Mouse (Mus musculus): ENCODE measurements around the gene Rhbdd1.
A peak's percentile ranks its signal among the peaks of the same experiment; 100 is the strongest.

Rhbdd1 gene

GRCm38 (mm10) chr1:82432919-82433648, 116.8 kb downstream of the Rhbdd1 start:
- DNase-seq (ENCODE audit: low spot score in 2 of 2) = peak; percentile 56 to 77

- no peak for DNase-seq (ENCODE audit: low spot score in 2 of 2)
These were observed 117.4 kb downstream of the Rhbdd1 start for GRCm38 (mm10) chr1:82433649-82434005.

DNA sequence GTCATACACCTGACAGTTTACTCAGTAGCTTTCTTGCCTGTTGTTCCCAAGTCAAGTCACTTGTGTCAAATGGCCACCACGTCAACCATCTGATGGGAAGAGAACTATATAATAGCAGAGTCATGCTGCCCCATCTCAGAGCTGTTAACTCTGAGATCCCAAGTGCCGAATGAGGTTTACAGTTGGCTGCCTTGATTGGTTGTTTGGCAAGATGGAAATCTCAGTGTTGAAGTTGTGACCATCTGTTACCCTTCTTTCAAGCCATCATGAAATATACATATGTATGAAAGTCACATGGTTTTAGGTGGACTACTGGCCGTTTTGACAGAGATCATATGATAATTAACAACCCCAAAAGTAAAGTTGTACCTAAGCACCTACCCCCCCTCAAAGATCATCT, 121.0 kb downstream of the Rhbdd1 start:
- DNase-seq (ENCODE audit: low spot score in 2 of 2) = no peak

- no peak for DNase-seq (ENCODE audit: low spot score in 2 of 2)
These were observed 123.9 kb downstream of the Rhbdd1 start for GRCm38 (mm10) chr1:82440123-82440522.

GRCm38 (mm10) chr1:82443517-82443916, 127.3 kb downstream of the Rhbdd1 start:
- no peak for DNase-seq (ENCODE audit: low spot score in 2 of 2)

DNA sequence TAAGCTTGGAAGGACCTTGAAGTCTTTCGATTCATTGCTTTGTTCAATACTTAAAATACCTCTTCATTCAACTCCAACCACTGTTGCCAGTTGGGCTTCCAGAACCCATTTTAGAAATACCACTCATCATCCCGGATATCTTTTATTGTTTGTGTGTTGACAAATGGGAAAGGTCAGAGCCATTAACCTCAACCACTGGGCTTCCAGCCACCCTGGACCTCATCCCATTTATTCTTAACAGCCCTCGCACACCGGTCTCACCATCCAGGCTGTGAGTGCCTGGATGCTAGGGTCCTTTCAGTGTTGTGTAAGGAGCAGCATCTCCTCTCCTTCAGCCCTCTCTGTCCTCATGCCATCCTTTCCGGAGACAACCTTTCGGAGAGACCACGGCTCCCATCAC, 129.8 kb downstream of the Rhbdd1 start:
- DNase-seq (ENCODE audit: low spot score in 2 of 2) = no peak

DNA sequence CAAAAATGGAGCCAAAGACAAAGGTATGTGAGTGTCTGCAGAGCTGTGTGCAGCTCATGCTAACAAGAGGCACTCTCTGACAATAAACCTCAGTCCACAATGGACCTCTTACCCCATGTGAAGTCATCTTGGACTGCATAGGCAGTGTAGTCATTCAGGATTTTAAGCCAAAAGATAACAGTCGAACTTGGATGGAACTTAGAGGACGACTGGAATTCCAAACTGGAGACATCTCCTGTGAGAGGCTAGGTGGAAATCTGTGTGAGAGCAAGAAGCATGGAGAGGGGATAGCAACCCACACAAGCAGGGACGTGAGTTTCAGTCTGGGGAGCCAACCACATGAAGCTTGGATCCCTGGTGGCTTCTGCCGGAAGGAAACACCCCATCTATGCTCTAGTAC, 133.6 kb downstream of the Rhbdd1 start:
- no peak for DNase-seq (ENCODE audit: low spot score in 2 of 2)

DNA sequence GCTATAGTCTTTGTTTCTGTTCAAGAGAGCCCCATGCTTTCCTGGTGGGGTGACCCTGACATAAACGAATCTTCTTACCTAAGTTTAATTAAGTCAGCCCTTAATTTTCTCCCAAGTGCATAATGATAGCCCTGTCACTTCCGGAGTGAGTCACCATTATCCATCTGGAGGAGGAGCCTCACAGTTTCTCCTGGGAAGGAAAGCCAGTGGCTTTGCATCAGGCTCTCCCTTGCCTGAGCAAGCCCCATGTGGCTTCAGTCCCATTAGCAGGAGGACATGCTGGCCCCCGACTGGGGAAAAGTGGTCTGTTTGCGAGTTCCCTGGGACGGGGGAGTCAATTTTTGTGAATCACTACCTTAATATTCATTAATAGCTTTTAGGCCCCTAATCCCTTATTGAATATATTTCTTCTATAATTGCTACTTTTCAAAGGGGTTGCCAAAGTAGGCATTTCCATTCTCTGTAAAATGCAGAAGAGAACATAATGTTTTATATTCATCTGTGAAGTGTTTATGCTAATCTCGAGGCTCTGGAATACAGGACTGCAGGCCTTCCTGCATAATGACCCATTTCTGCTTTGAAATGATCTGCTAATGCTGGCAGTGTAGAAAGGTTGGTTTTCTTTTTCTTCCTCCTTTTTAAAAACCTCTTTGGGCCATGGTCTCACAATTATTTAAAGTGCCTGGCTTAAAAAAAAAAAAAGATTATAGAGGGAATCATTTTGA, 135.8 kb downstream of the Rhbdd1 start:
- DNase-seq (ENCODE audit: low spot score in 2 of 2) = no peak

GRCm38 (mm10) chr1:82454031-82454430, 137.8 kb downstream of the Rhbdd1 start:
- no peak for DNase-seq (ENCODE audit: low spot score in 2 of 2)

- DNase-seq (ENCODE audit: low spot score in 2 of 2) = no peak
These were observed 143.1 kb downstream of the Rhbdd1 start for GRCm38 (mm10) chr1:82459350-82459749.

- no peak for DNase-seq (ENCODE audit: low spot score in 2 of 2)
These were observed 143.7 kb downstream of the Rhbdd1 start for GRCm38 (mm10) chr1:82459926-82460325.

DNA sequence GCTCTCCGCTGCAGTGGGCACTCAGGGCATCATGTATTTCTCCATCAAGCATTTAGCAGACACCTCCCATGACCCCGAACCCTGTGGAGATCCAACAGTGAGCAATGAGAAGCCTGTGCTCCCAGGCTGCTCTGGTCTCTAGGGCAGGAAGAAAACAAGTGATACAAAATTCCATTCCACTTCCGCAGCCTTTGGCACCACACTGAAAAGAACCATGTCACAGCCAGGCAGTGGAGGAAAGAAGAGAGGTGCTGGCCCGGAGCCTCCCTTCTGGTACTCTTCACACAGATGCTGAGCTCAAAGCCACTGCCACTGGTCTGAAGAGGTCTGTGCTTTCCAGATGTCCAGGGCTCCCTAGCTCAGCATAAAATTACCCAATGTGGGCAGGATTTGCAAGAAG, 144.8 kb downstream of the Rhbdd1 start:
- no peak for DNase-seq (ENCODE audit: low spot score in 2 of 2)

GRCm38 (mm10) chr1:82465321-82465853, 149.1 kb downstream of the Rhbdd1 start:
- no peak for DNase-seq (ENCODE audit: low spot score in 2 of 2)

DNA sequence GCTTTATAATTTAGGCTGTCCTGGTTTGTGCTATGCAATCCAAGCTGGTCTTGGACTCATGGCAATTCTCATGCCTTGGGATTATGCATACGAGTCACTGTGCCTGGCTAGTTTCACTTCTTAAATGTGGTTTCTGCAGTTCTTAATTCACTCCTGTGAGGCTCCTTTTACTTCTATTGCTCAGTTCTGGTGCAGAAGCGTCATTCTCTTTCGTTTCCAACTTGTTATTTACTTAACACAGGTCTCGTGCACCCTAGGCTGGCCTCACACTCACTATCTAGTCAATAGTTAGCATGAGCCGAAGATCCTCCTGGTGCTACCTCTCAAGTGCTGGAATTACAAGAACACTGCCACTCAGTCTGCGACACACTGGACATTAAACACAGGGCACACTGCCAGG, 152.6 kb downstream of the Rhbdd1 start:
- no peak for DNase-seq (ENCODE audit: low spot score in 2 of 2)

GRCm38 (mm10) chr1:82470516-82471225, 154.4 kb downstream of the Rhbdd1 start:
- no peak for DNase-seq (ENCODE audit: low spot score in 2 of 2)

- no peak for DNase-seq (ENCODE audit: low spot score in 2 of 2)
These were observed 157.2 kb downstream of the Rhbdd1 start for GRCm38 (mm10) chr1:82473467-82473866.

DNA sequence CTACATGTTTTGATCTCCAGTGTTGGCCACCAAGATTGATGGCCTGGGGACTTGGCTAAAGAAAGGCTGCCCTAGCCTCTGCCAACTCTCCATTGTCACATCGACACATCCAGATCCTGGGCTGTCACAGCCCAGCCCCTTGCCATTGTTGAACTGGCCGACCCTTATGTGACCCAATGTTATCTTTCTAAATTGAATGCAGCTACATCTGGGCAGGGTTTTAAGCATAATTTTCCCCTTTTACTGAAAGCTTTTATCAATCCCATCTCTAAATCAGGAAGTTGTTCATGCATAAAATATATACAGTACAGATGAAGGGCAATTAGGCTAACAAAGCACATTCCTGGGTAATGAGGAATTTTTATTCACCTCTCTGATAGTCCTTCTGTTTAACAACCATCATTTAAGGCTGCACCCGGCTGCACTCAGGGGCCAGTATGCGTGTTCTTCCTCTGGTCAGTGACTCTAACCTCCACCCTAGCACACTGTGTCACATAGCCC, 158.3 kb downstream of the Rhbdd1 start:
- no peak for DNase-seq (ENCODE audit: low spot score in 2 of 2)

- DNase-seq (ENCODE audit: low spot score in 2 of 2) = no peak
These were observed 159.0 kb downstream of the Rhbdd1 start for GRCm38 (mm10) chr1:82475254-82475653.

DNA sequence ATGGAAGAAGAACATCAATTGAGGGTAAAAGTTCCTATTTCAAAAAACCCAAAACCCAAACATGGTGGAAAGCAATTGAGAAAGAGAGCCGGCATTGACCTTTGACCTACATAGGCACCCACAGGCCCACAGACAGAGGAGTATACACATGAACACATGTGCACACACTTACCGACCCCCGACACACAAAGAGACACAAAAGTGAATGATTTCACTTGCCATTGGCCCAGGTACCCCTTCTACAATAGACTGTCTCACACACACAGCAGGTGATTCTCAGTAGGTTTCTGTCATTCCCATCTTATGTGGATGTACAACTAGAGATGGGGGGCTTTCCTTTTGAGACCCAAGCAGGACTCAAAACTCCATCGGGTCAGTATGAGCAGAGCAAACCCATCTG, 159.6 kb downstream of the Rhbdd1 start:
- DNase-seq (ENCODE audit: low spot score in 2 of 2) = no peak

- peak in 1 of 2 experiments; percentile 37 for DNase-seq (ENCODE audit: low spot score in 2 of 2)
These were observed 160.0 kb downstream of the Rhbdd1 start for GRCm38 (mm10) chr1:82476256-82476655.

DNA sequence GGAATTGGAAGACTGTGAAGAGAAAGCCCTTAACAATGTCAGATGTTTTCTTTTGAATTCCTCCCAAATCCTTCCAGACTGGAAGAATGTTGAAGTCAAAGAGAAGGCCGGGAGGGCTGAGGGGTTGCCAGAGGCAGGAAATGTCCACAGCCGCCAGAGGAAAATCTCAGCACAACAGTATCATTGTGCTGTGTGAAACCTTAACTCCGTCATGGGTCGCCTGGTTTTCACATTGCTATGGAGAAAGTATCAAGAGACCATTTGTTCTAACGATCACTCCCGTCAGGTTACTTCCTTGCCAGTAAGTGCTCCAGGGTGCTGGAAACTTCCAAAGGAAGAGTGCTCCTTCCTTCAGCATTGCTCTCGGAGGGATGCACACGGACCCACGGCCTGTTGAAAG, 160.5 kb downstream of the Rhbdd1 start:
- DNase-seq (ENCODE audit: low spot score in 2 of 2) = no peak

Measured in cerebellum, postnatal 4 days (tissue).